Mouse (Mus musculus) myocyte (in vitro differentiated cells): Measurements from ENCODE around the gene Cyba.

Experiments
- CEBPB ChIP-seq: IDR thresholded peaks from 2 replicates; pipeline ENCODE4 v1.6.1; 2011; ENCODE audit warnings: mild to moderate bottlenecking, moderate library complexity; ENCODE audit not compliant: poor library complexity, insufficient read depth, severe bottlenecking
- E2F4 ChIP-seq: IDR thresholded peaks from one replicate; pipeline ENCODE4 v1.6.1; 2011; ENCODE audit warnings: mild to moderate bottlenecking, control low read depth, moderate library complexity; ENCODE audit not compliant: insufficient read depth
- MAX ChIP-seq: IDR thresholded peaks from one replicate; pipeline ENCODE4 v1.6.1; 2011; ENCODE audit warnings: low read depth, mild to moderate bottlenecking, control low read depth
- MYOD1 ChIP-seq, 3 experiments: IDR thresholded peaks; one replicate each; pipeline ENCODE4 v1.6.1; 2011; ENCODE audit warnings: control low read depth in 2 of 3, low read depth in 2 of 3, mild to moderate bottlenecking in 2 of 3, moderate library complexity in 1 of 3; ENCODE audit not compliant: insufficient read length in 2 of 3, control insufficient read depth in 1 of 3
- MYOG ChIP-seq, 3 experiments: IDR thresholded peaks; one replicate each; pipeline ENCODE4 v1.6.1; 2011; ENCODE audit warnings: control low read depth in 2 of 3, low read depth in 2 of 3, mild to moderate bottlenecking in 2 of 3; ENCODE audit not compliant: insufficient read length in 2 of 3, control insufficient read depth in 1 of 3, insufficient read depth in 1 of 3
- POLR2A ChIP-seq: IDR thresholded peaks from one replicate; pipeline ENCODE4 v1.6.1; 2011; ENCODE audit warnings: low read depth, mild to moderate bottlenecking, control low read depth, moderate library complexity; ENCODE audit not compliant: insufficient read length
- POLR2AphosphoS2 ChIP-seq: IDR thresholded peaks from one replicate; pipeline ENCODE4 v1.6.1; 2011; ENCODE audit warnings: low read depth, control low read depth; ENCODE audit not compliant: insufficient read length
- REST ChIP-seq: IDR thresholded peaks from one replicate; pipeline ENCODE4 v1.6.1; 2011; ENCODE audit warnings: mild to moderate bottlenecking, control low read depth, moderate library complexity; ENCODE audit not compliant: insufficient read depth, insufficient read length
- SRF ChIP-seq: IDR thresholded peaks from one replicate; pipeline ENCODE4 v1.6.1; 2011; ENCODE audit warnings: low read depth; ENCODE audit not compliant: control insufficient read depth, insufficient read length
- TCF12 ChIP-seq: IDR thresholded peaks from one replicate; pipeline ENCODE4 v1.6.1; 2011; ENCODE audit warnings: mild to moderate bottlenecking, control low read depth; ENCODE audit not compliant: poor library complexity, insufficient read depth, severe bottlenecking
- TCF3 ChIP-seq: IDR thresholded peaks from one replicate; pipeline ENCODE4 v1.6.1; 2011; ENCODE audit warnings: low read depth, control low read depth; ENCODE audit not compliant: insufficient read length
- USF1 ChIP-seq: IDR thresholded peaks from one replicate; pipeline ENCODE4 v1.6.1; 2011; ENCODE audit warnings: low read depth, mild to moderate bottlenecking, control low read depth, moderate library complexity

GRCm38 (mm10) chr8:122426145-122426544 is 6.6 kb downstream of the Cyba start:
- no peak for TF ChIP-seq POLR2A
- no peak for TF ChIP-seq REST
- TF ChIP-seq USF1, result no peak
- no peak for TF ChIP-seq MAX
- no peak for TF ChIP-seq MYOD1 (IDR thresholded peaks at IDR 0.05; ENCODE audit: control insufficient read depth in 1 of 3, insufficient read length in 2 of 3, low read depth in 2 of 3)
- TF ChIP-seq POLR2AphosphoS2, result no peak
- no peak for TF ChIP-seq TCF3
- TF ChIP-seq MYOG (IDR thresholded peaks at IDR 0.05; ENCODE audit: control insufficient read depth in 1 of 3, insufficient read depth in 1 of 3, insufficient read length in 2 of 3, low read depth in 2 of 3), result no peak
- no peak for TF ChIP-seq SRF
- no peak for TF ChIP-seq E2F4
- TF ChIP-seq TCF12, result no peak
- no peak for TF ChIP-seq CEBPB
